Mouse (Mus musculus): ENCODE measurements around the gene Fig4. TPM values are rescaled to one million over a fixed set of nuclear protein-coding genes. Genes with fewer than 3 reads are reported as not detected.

The Fig4 gene
- total and polyA plus RNA-seq, 3 experiments = 21.4 to 27.4 TPM; not detected in 1

DNA sequence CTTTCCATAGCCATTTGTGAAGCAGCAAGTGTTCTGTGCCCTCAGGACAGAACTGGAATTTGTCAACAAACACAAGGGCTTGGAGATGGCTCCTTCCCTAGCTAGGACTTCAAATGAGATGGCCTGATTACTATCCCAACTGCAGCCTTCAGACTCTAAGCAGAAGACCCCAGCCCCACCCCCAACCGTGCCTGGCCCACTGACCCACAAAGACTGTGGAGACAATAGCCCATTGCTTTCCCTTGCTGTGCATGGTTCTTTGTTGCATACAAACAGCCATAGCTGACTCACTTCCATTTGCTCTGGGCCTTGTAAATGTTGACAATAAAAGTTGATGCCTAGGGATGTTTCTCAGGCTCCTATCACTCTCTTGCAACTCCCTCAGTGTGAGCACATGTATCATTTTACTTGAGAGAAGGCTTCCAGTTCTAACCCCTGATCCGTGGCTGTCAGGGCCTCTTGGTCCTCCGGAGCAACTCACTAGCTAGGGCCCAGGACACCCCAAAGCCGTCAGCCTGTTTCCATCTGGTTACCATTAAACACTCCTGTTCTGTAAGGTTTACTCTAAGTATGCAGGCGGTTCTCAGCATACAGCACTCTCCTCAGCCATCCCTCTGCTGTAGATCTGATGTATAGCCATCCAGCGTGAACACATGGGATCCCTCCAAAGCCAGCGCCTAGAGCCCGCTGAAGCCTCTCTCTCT is 52.9 kb downstream of the Fig4 start:
- Histone ChIP-seq H3K79me2 (ENCODE audit: control insufficient read depth, insufficient read depth, low read length, poor library complexity) (no peaks in the 10 kb centered on the region), H3K4me3 (ENCODE audit: control insufficient read depth in 1 of 2, insufficient read depth in 1 of 2, low read depth in 2 of 2, low read length in 2 of 2) (no peak overlapping the region), H3K27ac (ENCODE audit: control insufficient read depth, low read depth, low read length) (no peak overlapping the region), H3K36me3 (ENCODE audit: control insufficient read depth in 1 of 2, insufficient read depth in 2 of 2, low read length in 2 of 2) (peaks cover 2% of the 10 kb centered on the region in 2 experiments; a peak in 1 of 4 replicates), H3K9ac (ENCODE audit: control insufficient read depth, low read depth, low read length, poor library complexity, severe bottlenecking) (no peak overlapping the region), H3K9me3 (replicated peaks; ENCODE audit: insufficient read depth, low read length) (no peaks in the 10 kb centered on the region), H3K4me1 (ENCODE audit: control insufficient read depth in 1 of 2, insufficient read depth in 2 of 2, low read length in 2 of 2) (no peaks in the 10 kb centered on the region; a peak in 1 of 4 replicates), H3K27me3 (ENCODE audit: control insufficient read depth in 1 of 2, insufficient read depth in 2 of 2, low read length in 2 of 2) (no peaks in the 10 kb centered on the region)
- DNase-seq (ENCODE audit: low read depth, low spot score) = no peak
- TF ChIP-seq RAD21 (IDR thresholded peaks at IDR 0.05; ENCODE audit: low read depth, low read length) (no peak), UBTF (IDR thresholded peaks at IDR 0.05; ENCODE audit: borderline replicate concordance, insufficient read depth, low read depth, low read length) (no peak), SMC3 (IDR thresholded peaks at IDR 0.05; ENCODE audit: low read depth, low read length) (no peak), BHLHE40 (IDR thresholded peaks at IDR 0.05; ENCODE audit: borderline replicate concordance, low read depth, low read length) (no peak), ZC3H11A (IDR thresholded peaks at IDR 0.05; ENCODE audit: low read depth, low read length) (no peak), ZMIZ1 (IDR thresholded peaks at IDR 0.05; ENCODE audit: low read depth, low read length) (no peak), E2F4 (IDR thresholded peaks at IDR 0.05; ENCODE audit: borderline replicate concordance, low read depth, low read length) (no peak), CHD2 (IDR thresholded peaks at IDR 0.05; ENCODE audit: low read length) (no peak), EP300 (IDR thresholded peaks at IDR 0.05; ENCODE audit: low read depth in 1 of 2, low read length in 2 of 2) (no peak)

DNA sequence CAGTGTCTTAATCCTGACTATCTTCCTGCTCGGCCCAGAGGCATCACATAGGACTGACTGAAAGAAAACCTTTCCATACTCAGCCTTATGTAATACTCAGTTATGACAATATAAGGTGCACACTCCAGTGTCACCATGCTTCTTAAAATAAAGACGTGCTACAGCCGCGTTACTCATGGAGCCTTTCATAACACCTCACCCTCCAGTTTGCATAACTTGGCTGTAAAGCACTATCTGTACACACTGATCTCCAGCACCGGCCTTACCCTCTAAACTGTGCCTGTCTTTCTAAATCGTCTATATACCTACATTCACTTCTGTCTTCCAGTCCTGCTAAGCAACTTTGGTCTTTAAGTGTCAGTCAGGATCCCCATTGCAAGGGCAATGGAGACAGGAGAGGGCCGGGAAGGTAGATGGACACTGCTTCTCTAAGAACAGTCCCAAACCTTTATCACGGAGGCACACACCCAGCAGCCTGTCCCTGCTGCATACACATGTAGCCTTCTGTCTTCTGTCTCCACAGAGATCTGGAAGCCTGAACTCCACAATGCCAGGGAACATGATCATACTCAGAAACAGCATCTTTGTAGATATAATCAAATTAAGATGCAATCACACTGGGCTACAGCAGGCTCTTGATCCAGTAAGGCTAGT is 53.9 kb downstream of the Fig4 start:
- no peak for TF ChIP-seq TAL1 (IDR thresholded peaks at IDR 0.05; ENCODE audit: low read length)
- no peak for TF ChIP-seq POLR2AphosphoS5 (IDR thresholded peaks at IDR 0.05; ENCODE audit: borderline replicate concordance, low read depth, low read length)
- TF ChIP-seq ZC3H11A (IDR thresholded peaks at IDR 0.05; ENCODE audit: low read depth, low read length) = no peak
- TF ChIP-seq ZMIZ1 (IDR thresholded peaks at IDR 0.05; ENCODE audit: low read depth, low read length) = no peak
- TF ChIP-seq SMC3 (IDR thresholded peaks at IDR 0.05; ENCODE audit: low read depth, low read length) = no peak
- no peak for TF ChIP-seq ZNF384 (IDR thresholded peaks at IDR 0.05; ENCODE audit: low read depth, low read length)
- no peak for TF ChIP-seq TBP (IDR thresholded peaks at IDR 0.05; ENCODE audit: low read depth, low read length)
- no peak for TF ChIP-seq USF1 (IDR thresholded peaks at IDR 0.05; ENCODE audit: low read depth, low read length)
- no peak for TF ChIP-seq MYB (IDR thresholded peaks at IDR 0.05; ENCODE audit: low read depth, low read length)
- no peak for TF ChIP-seq MAFK (IDR thresholded peaks at IDR 0.05; ENCODE audit: borderline replicate concordance, low read depth, low read length)
- no peak for TF ChIP-seq TCF12 (IDR thresholded peaks at IDR 0.05; ENCODE audit: low read depth, low read length)
- no peak for TF ChIP-seq ZKSCAN1 (IDR thresholded peaks at IDR 0.05; ENCODE audit: low read depth, low read length)
- no peak for DNase-seq (ENCODE audit: low read depth, low spot score)
- H3K36me3 ChIP-seq (ENCODE audit: control insufficient read depth in 1 of 2, insufficient read depth in 2 of 2, low read length in 2 of 2) = peaks cover 2% of the 10 kb centered on the region in 2 experiments; a peak in 1 of 4 replicates
- H3K9me3 ChIP-seq (replicated peaks; ENCODE audit: insufficient read depth, low read length) = no peaks in the 10 kb centered on the region
- H3K4me3 ChIP-seq (ENCODE audit: control insufficient read depth in 1 of 2, insufficient read depth in 1 of 2, low read depth in 2 of 2, low read length in 2 of 2) = no peak overlapping the region
- no peak overlapping the region for H3K27ac ChIP-seq (ENCODE audit: control insufficient read depth, low read depth, low read length)
- H3K79me2 ChIP-seq (ENCODE audit: control insufficient read depth, insufficient read depth, low read length, poor library complexity) = no peaks in the 10 kb centered on the region
- no peaks in the 10 kb centered on the region for H3K27me3 ChIP-seq (ENCODE audit: control insufficient read depth in 1 of 2, insufficient read depth in 2 of 2, low read length in 2 of 2)
- H3K4me1 ChIP-seq (ENCODE audit: control insufficient read depth in 1 of 2, insufficient read depth in 2 of 2, low read length in 2 of 2) = no peaks in the 10 kb centered on the region; a peak in 1 of 4 replicates
- H3K9ac ChIP-seq (ENCODE audit: control insufficient read depth, low read depth, low read length, poor library complexity, severe bottlenecking) = no peak overlapping the region
